Mouse (Mus musculus): Measurements from ENCODE around the gene Bok. TPM values are rescaled to one million over a fixed set of nuclear protein-coding genes. Genes with fewer than 3 reads are reported as not detected.
"Not testable (repeated sequence)": the region's sequence is repeated elsewhere in the genome, so short reads cannot be mapped to it uniquely, and the experiment has no call there.

Gene Bok
- polyA plus RNA-seq, 1 experiment from 2014 or later, result 24.6 TPM

DNA sequence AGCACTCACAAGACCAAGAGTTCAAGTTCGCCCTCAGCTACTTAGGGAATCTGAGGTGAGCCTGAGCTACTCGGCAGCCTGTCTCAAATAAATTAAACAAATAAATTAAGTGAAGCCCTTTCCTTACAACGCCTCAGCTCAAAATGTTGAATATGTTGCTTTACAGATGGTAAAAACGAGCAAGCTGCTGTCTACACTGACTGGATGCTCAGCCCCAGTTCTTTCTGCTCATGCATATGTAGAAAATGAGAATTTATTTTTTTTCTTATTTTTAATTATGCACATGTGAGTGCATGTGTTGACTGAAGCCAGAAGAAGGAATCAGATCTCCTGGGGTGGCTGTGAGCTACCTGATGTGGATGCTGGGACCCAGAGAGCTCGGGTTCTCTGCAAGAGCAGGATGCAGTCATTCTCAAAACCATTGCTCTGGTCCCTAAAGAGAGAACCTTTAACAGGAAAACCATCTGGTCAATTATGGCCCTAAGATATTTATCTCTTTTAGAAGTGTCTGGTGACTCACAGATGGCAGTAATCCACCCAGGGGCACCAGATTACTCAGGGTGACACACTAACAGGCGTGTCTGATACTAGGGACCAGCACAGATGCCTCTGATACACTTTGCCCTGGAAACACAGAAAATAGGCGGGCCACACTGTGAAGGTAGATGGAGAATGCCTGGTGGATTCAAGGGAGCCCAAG lies 29.0 kb upstream of the Bok start:
- WGBS, result 58% methylated on average over 7 of the region's 7 CpGs
- H3K9me3 ChIP-seq (replicated peaks; ENCODE audit: control insufficient read depth, low read length), result no peaks in the 10 kb centered on the region
- H3K36me3 ChIP-seq (replicated peaks; ENCODE audit: control insufficient read depth, insufficient read depth, low read depth, low read length), result no peaks in the 10 kb centered on the region
- no peaks in the 10 kb centered on the region for H3K4me1 ChIP-seq (ENCODE audit: control insufficient read depth, insufficient read depth, low read length)
- H3K9ac ChIP-seq (replicated peaks; ENCODE audit: low read length), result no peak overlapping the region
- H3K27me3 ChIP-seq (ENCODE audit: control insufficient read depth, insufficient read depth, low read length), result no peaks in the 10 kb centered on the region
- H3K4me3 ChIP-seq (ENCODE audit: low read depth, low read length), result no peak overlapping the region
- DNase-seq (ENCODE audit: low spot score), result no peak
- no peak overlapping the region for H3K27ac ChIP-seq (replicated peaks; ENCODE audit: low read depth, low read length)
- ATAC-seq (replicated peaks; ENCODE audit: insufficient number of reproducible peaks, low FRiP score, low TSS enrichment, low read depth), result no peak
- H3K4me2 ChIP-seq (ENCODE audit: low read depth, low read length), result no peak overlapping the region

DNA sequence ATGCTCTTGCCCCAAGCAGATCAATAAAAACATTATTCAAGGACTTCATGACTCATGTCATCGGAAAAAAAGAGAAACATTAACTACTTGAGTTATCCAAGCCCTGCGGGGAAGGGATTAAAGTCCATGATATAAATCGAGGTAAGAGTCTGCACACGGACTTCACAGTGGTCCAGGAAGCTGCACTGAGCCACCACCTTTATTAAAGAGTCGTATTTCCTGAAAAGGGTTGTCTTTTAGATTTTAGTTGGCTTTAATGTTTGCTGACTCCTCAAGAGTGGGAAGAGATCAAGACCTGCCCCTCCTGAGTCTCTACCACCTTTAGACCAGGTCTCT lies 28.5 kb upstream of the Bok start:
- 77% methylated on average over 5 of the region's 5 CpGs for WGBS
- Histone ChIP-seq H3K4me2 (ENCODE audit: low read depth, low read length) (no peak overlapping the region), H3K27ac (replicated peaks; ENCODE audit: low read depth, low read length) (no peak overlapping the region), H3K9me3 (replicated peaks; ENCODE audit: control insufficient read depth, low read length) (no peaks in the 10 kb centered on the region), H3K4me1 (ENCODE audit: control insufficient read depth, insufficient read depth, low read length) (no peaks in the 10 kb centered on the region), H3K9ac (replicated peaks; ENCODE audit: low read length) (no peak overlapping the region), H3K27me3 (ENCODE audit: control insufficient read depth, insufficient read depth, low read length) (no peaks in the 10 kb centered on the region), H3K4me3 (ENCODE audit: low read depth, low read length) (no peak overlapping the region), H3K36me3 (replicated peaks; ENCODE audit: control insufficient read depth, insufficient read depth, low read depth, low read length) (no peaks in the 10 kb centered on the region)
- ATAC-seq (replicated peaks; ENCODE audit: insufficient number of reproducible peaks, low FRiP score, low TSS enrichment, low read depth) (no peak), DNase-seq (ENCODE audit: low spot score) (no peak)

DNA sequence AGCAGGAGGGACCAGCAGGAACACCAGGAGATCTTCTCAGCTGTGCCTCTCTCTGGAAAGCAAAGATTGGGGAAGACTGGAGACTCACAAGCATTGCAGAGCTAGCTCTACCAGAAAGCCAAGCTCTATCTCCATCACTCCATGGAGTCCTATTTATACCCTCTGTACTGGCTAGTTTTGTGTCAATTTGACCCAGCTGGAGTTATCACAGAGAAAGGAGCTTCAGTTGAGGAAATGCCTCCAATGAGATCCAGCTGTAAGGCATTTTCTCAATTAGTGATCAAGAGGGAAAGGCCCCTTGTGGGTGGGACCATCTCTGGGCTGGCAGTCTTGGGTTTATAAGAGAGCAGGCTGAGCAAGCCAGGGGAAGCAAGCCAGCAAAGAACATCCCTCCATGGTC lies 26.9 kb upstream of the Bok start, which contains the start of gene Stk25:
Gene Stk25 (minus strand): TSS at position 101 of the 400 bp plus-strand sequence.
- H3K4me2 ChIP-seq (ENCODE audit: low read depth, low read length); H3K9ac ChIP-seq (replicated peaks; ENCODE audit: low read length); H3K27me3 ChIP-seq (ENCODE audit: control insufficient read depth, insufficient read depth, low read length); ATAC-seq (replicated peaks; ENCODE audit: insufficient number of reproducible peaks, low FRiP score, low TSS enrichment, low read depth); H3K36me3 ChIP-seq (replicated peaks; ENCODE audit: control insufficient read depth, insufficient read depth, low read depth, low read length); H3K4me3 ChIP-seq (ENCODE audit: low read depth, low read length); H3K9me3 ChIP-seq (replicated peaks; ENCODE audit: control insufficient read depth, low read length); H3K4me1 ChIP-seq (ENCODE audit: control insufficient read depth, insufficient read depth, low read length); DNase-seq (ENCODE audit: low spot score): not testable (repeated sequence)
- H3K27ac ChIP-seq (replicated peaks; ENCODE audit: low read depth, low read length), result 0 out of 2 replicates have a peak within 1 kb of the TSS, but pooled peaks have one; percentile 56

DNA sequence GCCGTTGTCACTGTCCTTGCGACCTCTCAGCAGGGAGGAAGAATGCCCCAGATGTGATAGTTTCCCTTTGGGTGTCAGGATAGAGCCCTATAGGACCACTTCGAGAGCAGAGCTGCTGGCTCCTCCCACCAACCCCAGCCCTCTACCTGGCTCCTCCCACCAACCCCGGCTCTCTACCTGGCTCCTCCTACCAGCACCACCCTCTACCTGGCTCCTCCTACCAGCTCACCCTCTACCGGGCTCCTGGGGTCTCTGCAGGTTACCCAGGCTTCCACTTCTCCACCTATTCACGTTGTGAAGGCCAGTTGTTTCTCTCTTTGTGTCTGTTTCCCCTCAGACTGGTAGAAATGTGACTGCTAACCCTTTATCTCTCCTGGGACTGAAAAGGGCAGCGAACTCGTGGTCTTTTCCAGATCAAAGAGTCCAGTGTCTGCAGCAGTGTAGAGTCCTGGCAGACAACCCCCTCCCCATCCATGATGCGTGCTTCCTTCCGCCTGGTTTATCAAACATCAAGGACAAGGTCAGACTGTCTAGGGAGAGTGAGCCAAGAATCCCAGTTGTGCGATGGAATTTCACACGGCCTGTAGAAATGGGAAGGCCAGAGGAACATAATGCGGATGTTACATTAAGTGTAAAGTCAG lies 17.6 kb upstream of the Bok start:
- Histone ChIP-seq H3K27ac (replicated peaks; ENCODE audit: low read depth, low read length) (no peak overlapping the region), H3K4me3 (ENCODE audit: low read depth, low read length) (no peak overlapping the region), H3K9ac (replicated peaks; ENCODE audit: low read length) (no peak overlapping the region), H3K9me3 (replicated peaks; ENCODE audit: control insufficient read depth, low read length) (no peaks in the 10 kb centered on the region), H3K4me1 (ENCODE audit: control insufficient read depth, insufficient read depth, low read length) (no peaks in the 10 kb centered on the region; the same call in 1 of the 2 replicates), H3K27me3 (ENCODE audit: control insufficient read depth, insufficient read depth, low read length) (no peaks in the 10 kb centered on the region), H3K36me3 (replicated peaks; ENCODE audit: control insufficient read depth, insufficient read depth, low read depth, low read length) (no peaks in the 10 kb centered on the region), H3K4me2 (ENCODE audit: low read depth, low read length) (no peak overlapping the region)
- DNase-seq (ENCODE audit: low spot score) (peak; percentile 26), ATAC-seq (replicated peaks; ENCODE audit: insufficient number of reproducible peaks, low FRiP score, low TSS enrichment, low read depth) (no peak)
- 24% methylated on average over 13 of the region's 13 CpGs for WGBS

DNA sequence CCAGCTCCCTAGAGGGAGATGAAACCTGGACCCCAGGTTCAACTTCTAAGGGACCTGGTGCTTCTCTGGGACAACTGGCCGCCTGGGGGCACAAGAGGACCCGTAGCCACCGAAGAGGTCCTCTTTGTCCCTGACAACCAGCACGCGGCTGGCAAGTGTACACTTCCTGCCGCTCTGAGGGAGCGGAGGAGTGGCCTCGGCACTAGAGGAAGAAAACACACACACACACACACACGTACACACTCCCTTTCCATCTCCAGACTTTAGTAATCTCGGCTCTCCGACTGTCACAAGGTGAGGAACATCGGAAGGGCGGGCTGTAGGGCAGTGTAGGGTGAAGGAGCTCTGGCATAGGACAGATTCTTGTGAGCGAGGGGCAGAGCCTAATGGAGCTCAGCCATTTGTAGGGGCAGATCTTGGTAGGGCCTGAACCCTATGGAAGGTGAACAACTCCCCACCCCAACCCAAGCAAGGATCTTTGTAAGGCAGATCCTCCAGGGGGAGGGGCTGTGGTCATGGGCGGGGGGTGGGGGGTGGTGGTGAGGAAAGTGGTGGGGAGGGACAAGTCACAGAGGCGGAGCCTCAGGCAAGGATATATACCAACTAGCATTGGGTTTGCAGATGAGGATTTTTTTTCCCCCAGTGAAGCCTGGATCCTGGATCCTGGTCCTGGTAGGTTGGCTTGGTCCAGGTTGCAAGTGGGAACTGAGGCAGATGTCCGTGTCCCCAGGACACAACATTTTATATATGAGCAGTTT lies 16.5 kb upstream of the Bok start:
- H3K36me3 ChIP-seq (replicated peaks; ENCODE audit: control insufficient read depth, insufficient read depth, low read depth, low read length), result no peaks in the 10 kb centered on the region
- peak overlapping the region; percentile 58 for H3K9ac ChIP-seq (replicated peaks; ENCODE audit: low read length)
- no peaks in the 10 kb centered on the region for H3K27me3 ChIP-seq (ENCODE audit: control insufficient read depth, insufficient read depth, low read length)
- H3K4me3 ChIP-seq (ENCODE audit: low read depth, low read length), result peak overlapping the region; percentile 25
- no peaks in the 10 kb centered on the region for H3K9me3 ChIP-seq (replicated peaks; ENCODE audit: control insufficient read depth, low read length)
- ATAC-seq (replicated peaks; ENCODE audit: insufficient number of reproducible peaks, low FRiP score, low TSS enrichment, low read depth), result peak; percentile 75
- H3K4me1 ChIP-seq (ENCODE audit: control insufficient read depth, insufficient read depth, low read length), result no peaks in the 10 kb centered on the region; the same call in 1 of the 2 replicates
- peak; percentile 79 for DNase-seq (ENCODE audit: low spot score)
- WGBS, result 15% methylated on average over 17 of the region's 17 CpGs
- H3K4me2 ChIP-seq (ENCODE audit: low read depth, low read length), result peak overlapping the region; percentile 29
- 0 out of 2 replicates have a peak overlapping the region, but pooled peaks have one; percentile 48 for H3K27ac ChIP-seq (replicated peaks; ENCODE audit: low read depth, low read length)

DNA sequence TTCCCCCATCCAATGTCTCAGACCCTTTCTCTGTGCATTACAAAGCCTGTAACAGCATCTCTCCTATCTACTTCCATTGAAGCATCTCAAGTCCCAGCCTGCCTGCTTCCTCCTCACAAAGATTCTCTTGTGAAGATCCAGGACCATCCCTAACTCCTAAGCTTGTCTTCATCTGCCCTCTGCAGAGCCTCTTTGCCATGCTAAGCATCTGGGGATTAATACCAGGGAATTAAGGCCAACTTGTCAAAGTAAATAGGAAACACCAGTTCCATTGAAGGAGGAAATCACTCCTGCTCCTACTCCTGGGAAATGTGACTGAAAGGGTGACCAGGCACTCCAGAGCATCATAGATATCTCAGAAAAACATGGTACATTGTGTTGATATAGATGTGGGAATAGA lies 15.5 kb upstream of the Bok start:
- Histone ChIP-seq H3K4me3 (ENCODE audit: low read depth, low read length) (no peak overlapping the region), H3K27me3 (ENCODE audit: control insufficient read depth, insufficient read depth, low read length) (no peaks in the 10 kb centered on the region), H3K4me2 (ENCODE audit: low read depth, low read length) (no peak overlapping the region), H3K27ac (replicated peaks; ENCODE audit: low read depth, low read length) (no peak overlapping the region), H3K9me3 (replicated peaks; ENCODE audit: control insufficient read depth, low read length) (no peaks in the 10 kb centered on the region), H3K36me3 (replicated peaks; ENCODE audit: control insufficient read depth, insufficient read depth, low read depth, low read length) (no peaks in the 10 kb centered on the region), H3K4me1 (ENCODE audit: control insufficient read depth, insufficient read depth, low read length) (no peaks in the 10 kb centered on the region; the same call in 1 of the 2 replicates), H3K9ac (replicated peaks; ENCODE audit: low read length) (no peak overlapping the region)
- no peak for DNase-seq (ENCODE audit: low spot score)
- no peak for ATAC-seq (replicated peaks; ENCODE audit: insufficient number of reproducible peaks, low FRiP score, low TSS enrichment, low read depth)

DNA sequence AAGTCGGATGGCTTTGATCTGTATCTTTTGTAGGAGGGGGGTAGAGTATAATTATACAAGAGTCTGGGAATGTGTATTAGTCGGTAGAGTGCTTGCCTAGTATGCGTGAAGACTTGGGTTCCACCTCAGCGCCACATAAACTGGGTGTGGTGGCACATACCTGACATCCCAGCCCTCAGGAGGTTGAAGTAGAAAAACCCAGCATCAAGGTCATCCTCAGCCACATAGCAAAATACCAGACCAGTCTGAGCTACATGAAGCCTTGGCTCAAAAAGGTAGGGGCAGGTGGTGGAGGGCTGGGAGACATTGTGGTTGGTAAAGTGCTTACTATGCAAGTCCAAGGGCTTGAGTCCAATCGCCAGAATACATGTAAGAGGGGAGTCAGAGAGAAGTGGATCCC lies 12.8 kb upstream of the Bok start:
- Histone ChIP-seq H3K9ac (replicated peaks; ENCODE audit: low read length) (no peak overlapping the region), H3K9me3 (replicated peaks; ENCODE audit: control insufficient read depth, low read length) (no peaks in the 10 kb centered on the region), H3K4me2 (ENCODE audit: low read depth, low read length) (no peak overlapping the region), H3K27me3 (ENCODE audit: control insufficient read depth, insufficient read depth, low read length) (no peaks in the 10 kb centered on the region), H3K4me1 (ENCODE audit: control insufficient read depth, insufficient read depth, low read length) (no peaks in the 10 kb centered on the region; the same call in 1 of the 2 replicates), H3K36me3 (replicated peaks; ENCODE audit: control insufficient read depth, insufficient read depth, low read depth, low read length) (no peaks in the 10 kb centered on the region), H3K27ac (replicated peaks; ENCODE audit: low read depth, low read length) (no peak overlapping the region), H3K4me3 (ENCODE audit: low read depth, low read length) (no peak overlapping the region)
- no peak for ATAC-seq (replicated peaks; ENCODE audit: insufficient number of reproducible peaks, low FRiP score, low TSS enrichment, low read depth)
- WGBS, result 88% methylated on average over 5 of the region's 5 CpGs
- no peak for DNase-seq (ENCODE audit: low spot score)

DNA sequence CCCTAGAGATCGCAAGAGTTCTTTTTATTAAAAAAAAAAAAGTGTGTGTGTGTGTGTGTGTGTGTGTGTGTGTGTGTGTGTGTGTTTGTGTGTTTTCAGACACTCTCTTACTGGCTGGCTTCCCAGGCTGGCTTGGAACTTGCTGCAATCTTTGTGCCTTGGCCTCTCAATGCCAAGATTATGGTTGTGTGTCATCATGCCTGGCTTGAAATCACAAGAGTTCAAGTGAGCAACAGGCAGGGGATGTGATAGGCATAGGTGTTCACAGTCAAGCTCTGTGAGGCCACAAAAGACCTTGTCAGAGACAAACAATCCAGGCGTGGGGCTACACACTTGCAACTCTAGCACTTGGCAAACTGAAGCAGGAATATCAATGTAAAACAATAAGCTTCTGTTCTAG lies 7.1 kb upstream of the Bok start:
- Histone ChIP-seq H3K4me2 (ENCODE audit: low read depth, low read length) (no peak overlapping the region), H3K4me3 (ENCODE audit: low read depth, low read length) (no peak overlapping the region), H3K36me3 (replicated peaks; ENCODE audit: control insufficient read depth, insufficient read depth, low read depth, low read length) (no peaks in the 10 kb centered on the region), H3K27ac (replicated peaks; ENCODE audit: low read depth, low read length) (no peak overlapping the region), H3K27me3 (ENCODE audit: control insufficient read depth, insufficient read depth, low read length) (no peaks in the 10 kb centered on the region), H3K9ac (replicated peaks; ENCODE audit: low read length) (no peak overlapping the region), H3K9me3 (replicated peaks; ENCODE audit: control insufficient read depth, low read length) (no peaks in the 10 kb centered on the region), H3K4me1 (ENCODE audit: control insufficient read depth, insufficient read depth, low read length) (no peaks in the 10 kb centered on the region)
- no peak for ATAC-seq (replicated peaks; ENCODE audit: insufficient number of reproducible peaks, low FRiP score, low TSS enrichment, low read depth)
- no peak for DNase-seq (ENCODE audit: low spot score)
- 75% methylated on average over 2 of the region's 2 CpGs for WGBS
